Mouse (Mus musculus): ENCODE data around the gene Pgbd5.

GRCm38 (mm10) chr8:124436741-124437140 lies 2.7 kb downstream of the Pgbd5 start:
- no peak for TF ChIP-seq GATA1 (IDR thresholded peaks at IDR 0.05; ENCODE audit: low read length)
- TF ChIP-seq TAL1 (IDR thresholded peaks at IDR 0.05; ENCODE audit: low read length), result no peak
